Mouse (Mus musculus): Measurements from ENCODE around the gene BC049715.

GRCm38 (mm10) chr6:136803739-136804633, 23.4 kb upstream of the BC049715 start, which contains the start of gene Hist4h4:
- TF ChIP-seq GATA1 (IDR thresholded peaks at IDR 0.05; ENCODE audit: borderline replicate concordance, low read length) (no peak), FLI1 (IDR thresholded peaks at IDR 0.05; ENCODE audit: low read length) (no peak)
